Mouse (Mus musculus): ENCODE measurements at regions not wholly inside any gene's neighbourhood (a gene's known extent, or its start where the extent isn't known, plus 50 kb on each side); places are given as distances from the start of the nearest gene placed in this dataset.

GRCm38 (mm10) chrX:167131317-167131716 lies 77.8 kb downstream of the Tmsb4x start:
- Histone ChIP-seq H3K36me3 (ENCODE audit: control insufficient read depth, insufficient read depth, low read length, poor library complexity, severe bottlenecking) (no peaks in the 10 kb centered on the region), H3K4me3 (ENCODE audit: insufficient read depth in 1 of 2, low read depth in 1 of 2, low read length in 2 of 2, poor library complexity in 1 of 2, severe bottlenecking in 1 of 2) (no peak overlapping the region), H3K9ac (ENCODE audit: insufficient read depth, low read depth, low read length, poor library complexity, severe bottlenecking) (no peak overlapping the region), H3K9me3 (ENCODE audit: control insufficient read depth, insufficient read depth, low read depth, low read length) (no peaks in the 10 kb centered on the region), H3K27ac (ENCODE audit: insufficient read depth, low read depth, low read length, poor library complexity, severe bottlenecking) (no peak overlapping the region), H3K4me1 (ENCODE audit: control insufficient read depth in 2 of 2, insufficient read depth in 2 of 2, low read length in 2 of 2, poor library complexity in 1 of 2) (no peaks in the 10 kb centered on the region)
- no peak for DNase-seq (ENCODE audit: low read depth, low spot score)
- in situ Hi-C loops (cut with MboI; ENCODE audit: low sequenced_read_pairs in 2 of 2, unreplicated experiment in 2 of 2), result no loop called here
- TF ChIP-seq HCFC1 (IDR thresholded peaks at IDR 0.05; ENCODE audit: borderline replicate concordance, insufficient read depth, low read length) (no peak), ZNF384 (IDR thresholded peaks at IDR 0.05; ENCODE audit: low read depth, low read length) (no peak), ZC3H11A (IDR thresholded peaks at IDR 0.05; ENCODE audit: borderline replicate concordance, low read depth, low read length) (no peak), MAFK (IDR thresholded peaks at IDR 0.05; ENCODE audit: insufficient read depth, low read depth, low read length) (no peak), CHD2 (IDR thresholded peaks at IDR 0.05; ENCODE audit: low read depth, low read length) (no peak)

- no peak overlapping the region for H3K27ac ChIP-seq (ENCODE audit: insufficient read depth, low read depth, low read length, poor library complexity, severe bottlenecking)
- H3K36me3 ChIP-seq (ENCODE audit: control insufficient read depth, insufficient read depth, low read length, poor library complexity, severe bottlenecking), result no peaks in the 10 kb centered on the region
- in situ Hi-C loops (cut with MboI; ENCODE audit: low sequenced_read_pairs in 2 of 2, unreplicated experiment in 2 of 2), result no loop called here
- no peak for DNase-seq (ENCODE audit: low read depth, low spot score)
- TF ChIP-seq ZC3H11A (IDR thresholded peaks at IDR 0.05; ENCODE audit: borderline replicate concordance, low read depth, low read length), result no peak
- no peak for TF ChIP-seq MAFK (IDR thresholded peaks at IDR 0.05; ENCODE audit: insufficient read depth, low read depth, low read length)
- H3K4me1 ChIP-seq (ENCODE audit: control insufficient read depth in 2 of 2, insufficient read depth in 2 of 2, low read length in 2 of 2, poor library complexity in 1 of 2), result no peaks in the 10 kb centered on the region
- H3K4me3 ChIP-seq (ENCODE audit: insufficient read depth in 1 of 2, low read depth in 1 of 2, low read length in 2 of 2, poor library complexity in 1 of 2, severe bottlenecking in 1 of 2), result no peak overlapping the region
- H3K9ac ChIP-seq (ENCODE audit: insufficient read depth, low read depth, low read length, poor library complexity, severe bottlenecking), result no peak overlapping the region
- no peaks in the 10 kb centered on the region for H3K9me3 ChIP-seq (ENCODE audit: control insufficient read depth, insufficient read depth, low read depth, low read length)
Measured at GRCm38 (mm10) chrX:167130601-167131000, 78.5 kb downstream of the Tmsb4x start.

GRCm38 (mm10) chrX:167119288-167119687 lies 89.8 kb downstream of the Tmsb4x start:
- no peak overlapping the region for H3K4me3 ChIP-seq (ENCODE audit: insufficient read depth in 1 of 2, low read depth in 1 of 2, low read length in 2 of 2, poor library complexity in 1 of 2, severe bottlenecking in 1 of 2)
- H3K9ac ChIP-seq (ENCODE audit: insufficient read depth, low read depth, low read length, poor library complexity, severe bottlenecking), result no peak overlapping the region

GRCm38 (mm10) chrX:167115096-167115495 lies 94.0 kb downstream of the Tmsb4x start:
- Histone ChIP-seq H3K36me3 (ENCODE audit: control insufficient read depth, insufficient read depth, low read length, poor library complexity, severe bottlenecking) (no peaks in the 10 kb centered on the region), H3K4me3 (ENCODE audit: insufficient read depth in 1 of 2, low read depth in 1 of 2, low read length in 2 of 2, poor library complexity in 1 of 2, severe bottlenecking in 1 of 2) (no peak overlapping the region), H3K9ac (ENCODE audit: insufficient read depth, low read depth, low read length, poor library complexity, severe bottlenecking) (no peak overlapping the region), H3K27ac (ENCODE audit: insufficient read depth, low read depth, low read length, poor library complexity, severe bottlenecking) (no peak overlapping the region), H3K4me1 (ENCODE audit: control insufficient read depth in 2 of 2, insufficient read depth in 2 of 2, low read length in 2 of 2, poor library complexity in 1 of 2) (no peaks in the 10 kb centered on the region), H3K9me3 (ENCODE audit: control insufficient read depth, insufficient read depth, low read depth, low read length) (no peaks in the 10 kb centered on the region)
- DNase-seq (ENCODE audit: low read depth, low spot score), result no peak
- TF ChIP-seq MAFK (IDR thresholded peaks at IDR 0.05; ENCODE audit: insufficient read depth, low read depth, low read length) (no peak), HCFC1 (IDR thresholded peaks at IDR 0.05; ENCODE audit: borderline replicate concordance, insufficient read depth, low read length) (no peak), ZNF384 (IDR thresholded peaks at IDR 0.05; ENCODE audit: low read depth, low read length) (no peak), ZC3H11A (IDR thresholded peaks at IDR 0.05; ENCODE audit: borderline replicate concordance, low read depth, low read length) (no peak), CHD2 (IDR thresholded peaks at IDR 0.05; ENCODE audit: low read depth, low read length) (no peak)
- in situ Hi-C loops (cut with MboI; ENCODE audit: low sequenced_read_pairs in 2 of 2, unreplicated experiment in 2 of 2), result no loop called here

More at GRCm38 (mm10) chrX:167119288-167119687, 89.8 kb downstream of the Tmsb4x start:
- in situ Hi-C loops (cut with MboI; ENCODE audit: low sequenced_read_pairs in 2 of 2, unreplicated experiment in 2 of 2), result no loop called here
- TF ChIP-seq HCFC1 (IDR thresholded peaks at IDR 0.05; ENCODE audit: borderline replicate concordance, insufficient read depth, low read length), result no peak
- no peak for TF ChIP-seq ZNF384 (IDR thresholded peaks at IDR 0.05; ENCODE audit: low read depth, low read length)
- TF ChIP-seq MAFK (IDR thresholded peaks at IDR 0.05; ENCODE audit: insufficient read depth, low read depth, low read length), result no peak
- TF ChIP-seq CHD2 (IDR thresholded peaks at IDR 0.05; ENCODE audit: low read depth, low read length), result no peak
- Histone ChIP-seq H3K27ac (ENCODE audit: insufficient read depth, low read depth, low read length, poor library complexity, severe bottlenecking) (no peak overlapping the region), H3K4me1 (ENCODE audit: control insufficient read depth in 2 of 2, insufficient read depth in 2 of 2, low read length in 2 of 2, poor library complexity in 1 of 2) (no peaks in the 10 kb centered on the region), H3K36me3 (ENCODE audit: control insufficient read depth, insufficient read depth, low read length, poor library complexity, severe bottlenecking) (no peaks in the 10 kb centered on the region), H3K9me3 (ENCODE audit: control insufficient read depth, insufficient read depth, low read depth, low read length) (no peaks in the 10 kb centered on the region)
- no peak for DNase-seq (ENCODE audit: low read depth, low spot score)

All from ES-E14 (cell line).